Mouse (Mus musculus): ENCODE measurements around the gene Rnf4. TPM values are rescaled to one million over a fixed set of nuclear protein-coding genes. Genes with fewer than 3 reads are reported as not detected.
A peak's percentile ranks its signal among the peaks of the same experiment; 100 is the strongest.

Gene Rnf4
- total and polyA plus RNA-seq, 2 experiments from 2014 or later = 95.2 to 124 TPM

DNA sequence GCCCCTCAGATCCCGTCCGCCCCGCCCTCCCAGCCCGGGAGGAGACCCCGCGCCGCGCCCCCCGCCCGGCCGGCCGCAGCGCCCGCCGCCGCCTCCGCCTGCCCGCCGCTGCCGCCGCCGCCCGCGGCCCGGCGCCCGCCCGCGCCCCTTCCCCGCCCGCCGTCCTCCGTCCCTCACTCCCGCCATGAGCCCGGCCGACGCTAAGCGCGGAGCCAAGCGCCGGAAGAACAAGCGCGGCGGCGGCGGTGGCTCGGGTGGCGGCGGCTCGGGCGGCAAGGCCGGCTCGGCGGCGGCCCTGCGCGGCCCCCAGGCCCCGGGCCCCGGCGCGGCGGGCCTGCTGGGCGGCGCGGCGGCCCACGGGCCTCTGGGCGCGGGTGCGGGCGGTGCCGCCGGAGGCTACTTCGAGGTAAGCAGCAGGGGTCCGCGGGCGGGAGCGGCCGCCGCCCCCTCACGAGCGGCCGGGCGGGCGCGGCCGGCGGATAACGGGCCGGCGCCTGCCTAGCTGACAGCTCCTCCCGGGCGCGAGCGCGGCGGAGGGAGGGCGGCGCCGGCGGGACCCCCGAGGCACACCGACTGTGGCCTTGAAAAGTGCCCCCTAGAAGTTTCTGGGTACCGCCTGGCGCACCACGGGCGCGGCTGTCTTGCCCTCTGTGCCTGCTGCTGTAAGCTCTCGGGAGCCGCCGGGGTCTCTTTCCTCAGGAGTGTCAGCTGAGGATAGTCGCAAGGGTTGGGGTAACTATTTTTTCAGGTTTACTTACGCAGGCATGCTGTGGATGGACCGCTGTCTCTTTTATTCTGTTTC lies 34.1 kb downstream of the Rnf4 start:
- no peaks in the 10 kb centered on the region for H3K36me3 ChIP-seq (ENCODE audit: insufficient read depth, low read length)
- H3K27ac ChIP-seq (ENCODE audit: low read depth, low read length) = peak overlapping the region; percentile 98
- no peak for TF ChIP-seq CTCF (IDR thresholded peaks at IDR 0.05)
- ATAC-seq (ENCODE audit: low FRiP score) (peak; percentile 6), DNase-seq (ENCODE audit: low spot score) (peak; percentile 21)
- H3K9ac ChIP-seq (replicated peaks; ENCODE audit: low read length, poor library complexity, severe bottlenecking) = peak overlapping the region; percentile 98
- peak overlapping the region; percentile 61 for H3K4me2 ChIP-seq (ENCODE audit: low read depth, low read length, poor library complexity, severe bottlenecking)
- peak overlapping the region; percentile 94 for H3K4me3 ChIP-seq (ENCODE audit: low read depth, low read length)
- H3K9me3 ChIP-seq (ENCODE audit: low read length) = no peaks in the 10 kb centered on the region
- WGBS = under 1% methylated on average over 45 of the region's 114 CpGs
- H3K27me3 ChIP-seq (ENCODE audit: insufficient read depth, low read length) = no peaks in the 10 kb centered on the region
- peaks cover 13% of the 10 kb centered on the region; the same call in 1 of the 2 replicates for H3K4me1 ChIP-seq (ENCODE audit: insufficient read depth, low read length)

DNA sequence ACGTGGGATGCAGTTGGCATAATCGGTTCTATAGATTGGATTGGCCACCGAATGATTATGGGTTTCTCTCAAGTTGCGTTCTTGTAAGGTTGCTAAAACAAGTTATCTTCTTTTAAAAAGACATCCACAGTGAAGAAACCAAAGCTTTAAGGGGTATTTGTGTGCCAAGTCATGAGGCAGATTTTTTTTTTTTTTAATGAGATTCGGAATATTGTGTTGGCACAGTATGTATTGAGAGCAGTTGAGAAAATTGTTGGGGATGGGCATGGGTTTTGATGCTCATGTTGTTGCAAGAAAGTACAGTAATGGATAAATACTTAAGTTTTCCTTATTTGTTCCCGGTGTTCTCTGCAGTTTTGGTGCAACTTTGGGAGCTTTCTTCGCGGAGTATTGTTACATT lies 34.8 kb downstream of the Rnf4 start:
- 26% methylated on average over 8 of the region's 8 CpGs for WGBS
- no peak for DNase-seq (ENCODE audit: low spot score)
- TF ChIP-seq CTCF (IDR thresholded peaks at IDR 0.05) = no peak
- no peaks in the 10 kb centered on the region for H3K36me3 ChIP-seq (ENCODE audit: insufficient read depth, low read length)
- no peaks in the 10 kb centered on the region for H3K9me3 ChIP-seq (ENCODE audit: low read length)
- ATAC-seq (ENCODE audit: low FRiP score) = no peak
- H3K9ac ChIP-seq (replicated peaks; ENCODE audit: low read length, poor library complexity, severe bottlenecking) = peak overlapping the region; percentile 98
- peak overlapping the region; percentile 94 for H3K4me3 ChIP-seq (ENCODE audit: low read depth, low read length)
- H3K27me3 ChIP-seq (ENCODE audit: insufficient read depth, low read length) = no peaks in the 10 kb centered on the region
- peak overlapping the region; percentile 98 for H3K27ac ChIP-seq (ENCODE audit: low read depth, low read length)
- H3K4me2 ChIP-seq (ENCODE audit: low read depth, low read length, poor library complexity, severe bottlenecking) = peak overlapping the region; percentile 61
- peaks cover 13% of the 10 kb centered on the region; the same call in 1 of the 2 replicates for H3K4me1 ChIP-seq (ENCODE audit: insufficient read depth, low read length)

DNA sequence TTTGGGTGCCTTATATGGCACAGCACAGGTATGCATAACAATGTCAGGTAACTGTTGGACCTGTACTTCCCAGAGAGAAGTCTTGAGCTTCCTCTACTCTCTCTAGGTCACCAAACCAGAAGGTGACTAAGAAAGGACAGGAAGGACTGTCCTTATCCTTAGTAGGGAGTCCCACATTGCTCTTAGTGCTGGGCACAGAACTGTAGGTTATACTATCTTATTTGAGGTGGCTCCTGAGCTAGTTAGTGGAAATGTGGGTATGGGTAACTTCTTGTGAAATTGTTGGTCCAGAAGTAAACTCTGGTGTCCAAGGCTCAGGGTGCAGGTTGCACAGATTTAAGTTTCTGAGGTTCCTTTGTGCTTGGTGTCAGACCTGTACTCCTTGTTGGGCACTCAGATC lies 36.1 kb downstream of the Rnf4 start:
- H3K36me3 ChIP-seq (ENCODE audit: insufficient read depth, low read length) = no peaks in the 10 kb centered on the region
- DNase-seq (ENCODE audit: low spot score) (no peak), ATAC-seq (ENCODE audit: low FRiP score) (no peak)
- H3K4me2 ChIP-seq (ENCODE audit: low read depth, low read length, poor library complexity, severe bottlenecking) = no peak overlapping the region
- no peak overlapping the region for H3K27ac ChIP-seq (ENCODE audit: low read depth, low read length)
- no peaks in the 10 kb centered on the region for H3K27me3 ChIP-seq (ENCODE audit: insufficient read depth, low read length)
- no peak overlapping the region for H3K9ac ChIP-seq (replicated peaks; ENCODE audit: low read length, poor library complexity, severe bottlenecking)
- no peak for TF ChIP-seq CTCF (IDR thresholded peaks at IDR 0.05)
- H3K4me3 ChIP-seq (ENCODE audit: low read depth, low read length) = no peak overlapping the region
- H3K9me3 ChIP-seq (ENCODE audit: low read length) = no peaks in the 10 kb centered on the region
- H3K4me1 ChIP-seq (ENCODE audit: insufficient read depth, low read length) = peaks cover 13% of the 10 kb centered on the region; the same call in 1 of the 2 replicates

DNA sequence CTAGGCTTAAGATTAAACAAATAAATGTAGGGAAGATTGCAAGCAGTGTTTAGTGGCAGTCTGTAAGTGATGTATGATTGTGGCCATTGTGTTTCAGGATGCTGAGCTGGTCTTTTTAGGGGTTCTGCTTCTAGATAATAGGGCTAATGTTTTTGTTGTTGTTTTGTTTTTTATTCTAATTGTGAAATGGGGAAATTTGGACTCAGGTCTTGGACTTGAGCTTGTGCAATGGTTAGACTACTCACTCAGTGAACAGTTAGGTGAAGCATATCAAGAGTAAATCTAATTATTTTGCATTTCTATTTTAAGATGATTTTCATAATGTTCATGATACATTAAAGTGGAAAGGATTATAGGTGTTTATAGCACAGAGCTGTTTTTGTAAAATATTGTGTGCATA lies 36.5 kb downstream of the Rnf4 start:
- H3K9ac ChIP-seq (replicated peaks; ENCODE audit: low read length, poor library complexity, severe bottlenecking) = no peak overlapping the region
- no peak overlapping the region for H3K4me2 ChIP-seq (ENCODE audit: low read depth, low read length, poor library complexity, severe bottlenecking)
- H3K27ac ChIP-seq (ENCODE audit: low read depth, low read length) = no peak overlapping the region
- no peaks in the 10 kb centered on the region for H3K36me3 ChIP-seq (ENCODE audit: insufficient read depth, low read length)
- TF ChIP-seq CTCF (IDR thresholded peaks at IDR 0.05) = no peak
- no peaks in the 10 kb centered on the region for H3K9me3 ChIP-seq (ENCODE audit: low read length)
- no peaks in the 10 kb centered on the region for H3K27me3 ChIP-seq (ENCODE audit: insufficient read depth, low read length)
- H3K4me1 ChIP-seq (ENCODE audit: insufficient read depth, low read length) = peaks cover 13% of the 10 kb centered on the region; the same call in 1 of the 2 replicates
- DNase-seq (ENCODE audit: low spot score) = no peak
- no peak for ATAC-seq (ENCODE audit: low FRiP score)
- H3K4me3 ChIP-seq (ENCODE audit: low read depth, low read length) = no peak overlapping the region

DNA sequence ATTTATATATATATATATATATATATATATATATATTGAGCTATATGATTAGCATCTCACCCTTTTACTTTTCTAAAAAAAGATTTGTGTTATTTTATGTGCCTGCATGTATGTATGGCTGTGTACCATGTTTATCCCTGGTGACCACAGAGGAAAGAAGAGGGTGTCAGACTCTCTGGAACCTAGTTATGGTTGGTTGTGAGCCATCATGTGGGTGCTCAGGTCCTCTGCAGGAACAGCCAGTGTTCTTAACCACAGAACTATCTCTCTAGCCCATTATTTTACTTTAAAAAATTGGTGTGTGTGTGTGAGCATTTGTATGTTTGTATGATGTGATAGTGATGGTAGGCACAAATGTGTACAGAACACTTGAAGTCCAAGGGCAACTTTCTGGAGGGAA lies 42.7 kb downstream of the Rnf4 start:
- Histone ChIP-seq H3K9me3 (ENCODE audit: low read length) (no peaks in the 10 kb centered on the region), H3K27me3 (ENCODE audit: insufficient read depth, low read length) (no peaks in the 10 kb centered on the region), H3K4me2 (ENCODE audit: low read depth, low read length, poor library complexity, severe bottlenecking) (no peak overlapping the region), H3K4me1 (ENCODE audit: insufficient read depth, low read length) (no peaks in the 10 kb centered on the region), H3K27ac (ENCODE audit: low read depth, low read length) (no peak overlapping the region), H3K9ac (replicated peaks; ENCODE audit: low read length, poor library complexity, severe bottlenecking) (no peak overlapping the region), H3K4me3 (ENCODE audit: low read depth, low read length) (no peak overlapping the region), H3K36me3 (ENCODE audit: insufficient read depth, low read length) (no peaks in the 10 kb centered on the region)
- ATAC-seq (ENCODE audit: low FRiP score) (no peak), DNase-seq (ENCODE audit: low spot score) (no peak)
- TF ChIP-seq CTCF (IDR thresholded peaks at IDR 0.05) = no peak

DNA sequence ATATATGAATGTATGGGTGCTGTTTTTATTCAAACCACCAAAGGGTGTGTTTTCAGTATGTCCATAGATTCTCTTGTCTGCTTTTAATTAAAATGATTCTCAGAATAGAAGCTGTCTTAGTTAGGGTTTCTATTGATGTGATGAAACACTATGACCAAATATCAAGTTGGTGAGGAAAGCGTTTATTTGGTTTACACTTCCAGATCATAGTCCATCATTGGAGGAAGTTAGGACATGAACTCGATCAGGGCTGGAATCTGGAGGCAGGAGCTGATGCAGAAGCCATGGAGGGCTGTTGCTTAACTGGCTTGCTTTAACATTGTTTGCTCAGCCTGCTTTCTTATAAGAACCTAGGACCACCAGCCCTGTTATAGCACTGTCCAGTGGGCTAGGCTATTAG lies 45.6 kb downstream of the Rnf4 start:
- H3K4me2 ChIP-seq (ENCODE audit: low read depth, low read length, poor library complexity, severe bottlenecking) = no peak overlapping the region
- no peak overlapping the region for H3K4me3 ChIP-seq (ENCODE audit: low read depth, low read length)
- no peak overlapping the region for H3K27ac ChIP-seq (ENCODE audit: low read depth, low read length)
- no peaks in the 10 kb centered on the region for H3K36me3 ChIP-seq (ENCODE audit: insufficient read depth, low read length)
- H3K4me1 ChIP-seq (ENCODE audit: insufficient read depth, low read length) = no peaks in the 10 kb centered on the region
- TF ChIP-seq CTCF (IDR thresholded peaks at IDR 0.05) = no peak
- no peaks in the 10 kb centered on the region for H3K9me3 ChIP-seq (ENCODE audit: low read length)
- H3K9ac ChIP-seq (replicated peaks; ENCODE audit: low read length, poor library complexity, severe bottlenecking) = no peak overlapping the region
- DNase-seq (ENCODE audit: low spot score) = no peak
- ATAC-seq (ENCODE audit: low FRiP score) = no peak
- H3K27me3 ChIP-seq (ENCODE audit: insufficient read depth, low read length) = no peaks in the 10 kb centered on the region
- WGBS = 92% methylated on average over 2 of the region's 2 CpGs

Measured in midbrain, postnatal 0 days (tissue).